Mouse (Mus musculus): Measurements from ENCODE around the gene Trmt5.

DNA sequence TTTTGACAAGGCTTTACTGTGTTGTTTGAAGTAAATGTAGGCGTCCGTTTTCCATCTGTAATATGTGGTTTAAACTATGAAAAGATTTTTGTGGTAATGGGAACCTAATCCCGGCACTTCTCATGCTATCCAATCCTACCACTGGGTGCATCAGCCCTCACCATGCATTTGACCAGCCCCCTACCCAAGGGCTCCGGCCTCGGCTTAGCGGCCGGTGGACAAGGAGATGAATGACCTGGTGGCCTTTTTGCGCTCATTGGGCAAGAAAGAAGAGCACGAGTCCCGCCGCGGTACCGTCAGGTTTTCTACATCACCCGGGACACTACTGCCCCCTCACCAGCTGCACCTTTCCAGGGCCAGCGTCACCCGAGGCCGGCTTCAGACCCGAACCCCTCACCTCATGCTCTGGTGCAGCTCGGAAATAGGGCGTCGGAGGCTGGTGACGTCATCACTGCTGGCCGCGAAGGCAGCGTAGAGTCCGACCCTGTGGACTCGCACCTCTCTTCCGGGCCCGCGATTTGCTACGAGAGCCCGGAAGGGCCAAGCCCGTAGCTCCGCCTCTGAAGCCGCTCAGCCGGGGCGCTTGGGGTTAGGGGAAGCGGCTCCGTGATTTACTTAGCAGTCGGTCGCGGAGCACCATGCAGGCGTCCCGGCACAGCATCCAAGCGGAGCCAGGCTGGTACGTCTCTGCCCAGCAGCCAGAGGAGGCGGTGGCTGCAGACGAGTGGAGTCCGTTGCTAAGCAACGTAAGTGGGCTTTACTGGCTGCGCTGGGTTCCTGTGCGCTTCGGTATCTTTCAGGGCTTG lies at the start of gene Trmt5, which contains the start of gene Slc38a6:
- TF ChIP-seq CTCF (IDR thresholded peaks at IDR 0.05; ENCODE audit: borderline replicate concordance, insufficient read depth, low read depth, low read length): no peak
- peak; percentile 56; the same call in 1 of the 2 replicates for TF ChIP-seq POLR2A (IDR thresholded peaks at IDR 0.05; ENCODE audit: borderline replicate concordance, insufficient read depth, low read length)

All from cerebellum, adult 2 months (tissue).